25 mouse cellular contexts compared by ENCODE assay signal in the genomic region with DNA sequence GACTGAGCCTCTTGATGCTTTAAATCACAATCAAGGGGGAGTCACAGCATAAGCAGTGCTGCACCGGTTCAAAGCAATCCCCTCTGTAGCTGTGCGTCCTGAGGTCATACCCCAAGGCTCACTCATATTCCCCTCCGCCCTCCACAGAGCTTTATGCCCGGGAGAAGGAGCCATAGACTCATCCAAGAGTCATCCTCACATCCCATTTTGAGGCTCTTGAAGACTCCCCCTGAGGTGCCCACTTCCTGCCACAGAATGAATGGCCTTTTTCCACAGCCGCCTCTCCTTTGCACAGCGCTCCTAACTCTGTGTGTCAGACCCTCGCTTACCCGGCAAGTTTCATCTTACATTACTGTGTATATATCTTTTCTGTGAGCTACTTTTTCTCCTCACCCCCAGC. TPM values are rescaled to one million over a fixed set of nuclear protein-coding genes. Genes with fewer than 3 reads are reported as not detected.
"Had no signal": no experiment of that assay in that cellular context is flagged by ENCODE, and none has a peak within 500 bp of the region (broad histone marks: within the 10 kb centered on the region; RNA-seq: fewer than 3 reads in every experiment).

No protein-coding gene starts in this region.

- H3K4me3 ChIP-seq: midbrain, embryonic 10.5 days; midbrain, embryonic 12.5 days; neural tube, embryonic 12.5 days; stomach, embryonic 15.5 days had no signal

- DNase-seq: lung, adult 18-20 months; lung, embryonic 14.5 days; lung, postnatal 10 days; lung, postnatal 4 days; midbrain, embryonic 14.5 days; right cerebral cortex, postnatal 25 days; right cerebral cortex, postnatal 4 days; spleen, adult 18-20 months; thymus, adult 2 months; thymus, postnatal 25 days; thymus, postnatal 4 days had no signal

- H3K27ac ChIP-seq: midbrain, embryonic 10.5 days; midbrain, embryonic 12.5 days; neural tube, embryonic 12.5 days; stomach, embryonic 15.5 days; stomach, postnatal 0 days had no signal

- H3K9me3 ChIP-seq: midbrain, embryonic 10.5 days; midbrain, embryonic 12.5 days; neural tube, embryonic 12.5 days; stomach, embryonic 15.5 days had no signal

- H3K4me2 ChIP-seq: lung, embryonic 14.5 days; midbrain, embryonic 12.5 days; neural tube, embryonic 12.5 days; stomach, embryonic 15.5 days had no signal

- H3K4me1 ChIP-seq: midbrain, embryonic 10.5 days; midbrain, embryonic 12.5 days; neural tube, embryonic 12.5 days; stomach, embryonic 15.5 days had no signal

- H3K36me3 ChIP-seq: midbrain, embryonic 10.5 days; midbrain, embryonic 12.5 days; neural tube, embryonic 12.5 days; stomach, embryonic 15.5 days had no signal

- H3K27me3 ChIP-seq: midbrain, embryonic 12.5 days; neural tube, embryonic 12.5 days; stomach, embryonic 15.5 days had no signal

RNA-seq across cellular contexts. Expression of a gene that starts 17.6 kb away (rescaled TPM):
- total RNA-seq: megakaryocyte, adult 5-6 weeks; megakaryocyte-erythroid progenitor cell, adult 5-6 weeks; neutrophil, adult 5-6 weeks had no signal
- polyA plus RNA-seq: lung, embryonic 14.5 days; lung, embryonic 16.5 days; midbrain, embryonic 14.5 days; midbrain, embryonic 16.5 days; neural tube, embryonic 12.5 days; neural tube, embryonic 14.5 days; small intestine, adult 2 months; stomach, embryonic 15.5 days; stomach, postnatal 0 days; thymus, adult 2 months; urinary bladder, adult 2 months had no signal

RNA-seq across cellular contexts. Expression of a gene that starts 23.6 kb away (rescaled TPM):
- total RNA-seq: neutrophil, adult 5-6 weeks had no signal
- polyA plus RNA-seq: lung, embryonic 14.5 days; lung, embryonic 16.5 days; midbrain, embryonic 10.5 days; midbrain, embryonic 12.5 days; midbrain, embryonic 14.5 days; midbrain, embryonic 16.5 days; neural tube, embryonic 12.5 days; neural tube, embryonic 14.5 days; stomach, postnatal 0 days; testis, adult 2 months; thymus, adult 2 months; urinary bladder, adult 2 months had no signal

RNA-seq across cellular contexts. Expression of a gene that starts 29.3 kb away (rescaled TPM):
- total RNA-seq: neutrophil, adult 5-6 weeks had no signal
- polyA plus RNA-seq: lung, embryonic 14.5 days; lung, embryonic 16.5 days; midbrain, embryonic 10.5 days; midbrain, embryonic 12.5 days; midbrain, embryonic 14.5 days; midbrain, embryonic 16.5 days; neural tube, embryonic 14.5 days; stomach, postnatal 0 days; thymus, adult 2 months; urinary bladder, adult 2 months had no signal

RNA-seq across cellular contexts. Expression of a gene that starts 35.3 kb away (rescaled TPM):
- total RNA-seq: megakaryocyte-erythroid progenitor cell, adult 5-6 weeks; neutrophil, adult 5-6 weeks had no signal
- polyA plus RNA-seq: lung, embryonic 16.5 days; midbrain, embryonic 12.5 days; midbrain, embryonic 14.5 days; midbrain, embryonic 16.5 days; neural tube, embryonic 14.5 days; thymus, adult 2 months; urinary bladder, adult 2 months had no signal

RNA-seq across cellular contexts. Expression of a gene that starts 45.2 kb away (rescaled TPM):
- total RNA-seq: neutrophil, adult 5-6 weeks had no signal
- polyA plus RNA-seq: lung, embryonic 14.5 days; midbrain, embryonic 16.5 days; neural tube, embryonic 14.5 days; stomach, postnatal 0 days; urinary bladder, adult 2 months had no signal
